Mouse (Mus musculus) left cerebral cortex, adult 2 months (tissue): ENCODE results near the gene Padi6. TPM values are rescaled to one million over a fixed set of nuclear protein-coding genes. Genes with fewer than 3 reads are reported as not detected.

Source experiments
- DNase-seq, 2 experiments: peaks; one replicate each; pipeline ENCODE4 v3.0.0; 2021 to 2022; ENCODE audit warnings: low spot score in 2 of 2, mixed read lengths in 1 of 2; ENCODE audit errors: extremely low spot score in 1 of 2
- H3K27ac ChIP-seq: fragments of 200-600 bp; 2 replicates; pipeline ENCODE4 v1.8.1; 2022
- H3K4me3 ChIP-seq: fragments of 200-600 bp; 2 replicates; pipeline ENCODE4 v1.8.1; 2022
- CTCF ChIP-seq: fragments of 200-600 bp; IDR thresholded peaks from 2 replicates; pipeline ENCODE4 v1.8.1; 2022; ENCODE audit warnings: antibody characterized with exemption, mild to moderate bottlenecking, moderate library complexity
- intact Hi-C: fragments of 180-260 bp; cut with DNase I; formaldehyde crosslinking; loops from one replicate; pipeline ENCODE4 v1.15.1; 2025
- total RNA-seq, 2 experiments: library from RNA; stranded (reverse); gene quantifications; 2 replicates each; pipeline ENCODE4 v1.2.3; 2021

The Padi6 gene
- total RNA-seq, 2 experiments from 2014 or later = not detected

DNA sequence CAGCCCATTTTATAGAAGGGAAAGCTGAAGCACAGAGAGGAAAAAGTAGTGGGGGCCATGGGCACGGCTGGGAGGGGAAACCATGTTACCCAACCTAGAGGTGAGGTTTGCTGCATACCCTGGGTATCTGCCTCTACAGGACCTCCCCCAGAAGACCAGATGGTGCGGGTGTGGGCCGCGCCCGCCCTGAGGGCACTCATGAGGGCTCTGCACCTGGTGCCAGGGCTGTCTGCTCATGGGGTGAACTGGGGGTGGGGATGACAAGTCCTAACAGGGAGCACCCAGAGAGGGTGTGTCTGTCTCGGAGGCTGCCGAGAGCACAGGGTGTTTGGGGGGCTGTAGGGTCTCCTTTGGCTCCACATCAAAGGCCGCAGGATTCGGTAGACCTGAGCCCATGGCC, 32.5 kb upstream of the Padi6 start:
- intact Hi-C loops = no loop called here
- no peak for TF ChIP-seq CTCF
- Histone ChIP-seq H3K4me3 (no peak overlapping the region), H3K27ac (no peak overlapping the region)
- DNase-seq = no peak

DNA sequence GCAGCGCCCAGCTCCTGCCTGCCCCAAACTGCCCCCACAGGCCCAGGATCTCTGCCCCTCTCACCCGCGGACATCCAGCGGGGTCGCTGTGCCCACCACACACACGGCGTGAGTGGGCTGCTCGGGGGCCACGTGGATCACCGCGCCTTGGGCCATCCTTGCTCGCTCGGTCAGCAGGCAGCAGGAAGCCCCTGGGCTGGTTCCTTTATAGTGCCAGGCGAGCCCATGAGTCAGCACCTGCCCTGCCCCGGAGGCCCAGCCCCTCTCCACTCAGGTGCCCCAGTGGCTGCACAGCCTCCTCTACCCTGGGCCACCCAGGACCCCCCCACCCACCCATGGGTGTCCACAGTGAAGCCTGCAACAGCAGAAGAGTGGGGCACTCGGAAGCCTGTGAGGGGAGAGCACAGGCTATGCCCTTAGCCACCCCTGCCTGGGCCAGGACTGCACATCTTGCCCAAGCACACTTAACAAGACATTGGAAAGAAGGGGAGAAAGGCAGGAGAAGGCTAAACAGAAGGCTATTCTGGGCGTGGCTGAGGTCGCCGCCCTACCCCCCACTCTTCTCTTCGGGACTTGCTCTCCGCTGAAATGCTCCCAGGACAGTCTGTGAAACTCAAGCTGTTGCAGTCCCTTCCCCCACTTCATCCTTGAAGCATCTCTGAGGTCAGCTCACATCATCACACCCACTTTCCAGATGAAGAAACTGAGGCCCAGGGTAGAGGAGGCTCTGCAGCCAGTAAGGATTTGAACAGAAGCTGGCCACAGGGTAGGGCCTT, 31.8 kb upstream of the Padi6 start, which contains the start of gene Padi4:
Gene Padi4, minus strand, starts transcription at position 212 of the 776 bp plus-strand sequence.
- intact Hi-C loops = no loop called here
- no peak for DNase-seq
- H3K27ac ChIP-seq = no peak within 1 kb of the TSS
- no peak within 1 kb of the TSS for H3K4me3 ChIP-seq
- TF ChIP-seq CTCF = no peak

DNA sequence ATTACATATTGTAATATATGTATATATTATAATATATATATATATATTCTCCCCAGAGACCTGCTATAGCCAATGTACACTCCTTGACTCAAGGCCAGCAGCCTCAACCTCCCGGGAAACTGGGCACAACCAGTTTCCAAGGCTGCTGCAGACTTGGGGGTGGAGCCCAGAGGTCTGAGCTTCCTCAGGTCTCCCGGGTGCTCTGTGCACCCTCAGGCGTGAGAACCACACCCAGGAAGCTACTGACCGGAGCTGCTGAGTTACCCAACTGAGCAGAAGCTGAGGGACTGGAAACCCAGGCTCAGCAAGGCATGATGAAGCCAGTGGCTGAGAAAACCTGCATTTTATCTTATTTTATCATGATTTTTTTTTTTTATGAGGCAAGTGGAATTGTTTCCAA, 28.6 kb upstream of the Padi6 start:
- H3K4me3 ChIP-seq = no peak overlapping the region
- no peak for DNase-seq
- H3K27ac ChIP-seq = no peak overlapping the region
- no peak for TF ChIP-seq CTCF
- intact Hi-C loops = no loop called here

DNA sequence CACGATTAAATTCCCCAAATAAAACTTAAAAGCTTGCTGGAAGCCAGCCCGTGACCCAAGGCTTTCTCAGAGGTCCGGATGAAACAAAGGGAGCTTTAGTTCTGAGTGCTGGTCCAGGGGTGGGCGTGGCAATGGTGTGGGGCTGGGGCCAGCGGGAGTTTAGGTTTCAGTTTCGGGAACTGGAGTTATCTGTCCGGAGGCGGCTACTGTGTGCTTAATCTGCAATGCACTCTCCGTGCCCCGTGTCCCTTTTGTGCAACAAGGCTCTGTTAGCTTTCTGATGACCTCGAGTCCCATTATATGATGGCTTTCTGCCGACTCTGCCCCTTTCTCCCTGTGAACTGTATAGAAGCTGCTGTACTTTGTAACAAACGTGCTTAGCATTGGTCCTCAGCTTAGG, 28.0 kb upstream of the Padi6 start:
- intact Hi-C loops = no loop called here
- no peak for DNase-seq
- peak overlapping the region; percentile 22; the same call in 1 of the 2 replicates for H3K4me3 ChIP-seq

DNA sequence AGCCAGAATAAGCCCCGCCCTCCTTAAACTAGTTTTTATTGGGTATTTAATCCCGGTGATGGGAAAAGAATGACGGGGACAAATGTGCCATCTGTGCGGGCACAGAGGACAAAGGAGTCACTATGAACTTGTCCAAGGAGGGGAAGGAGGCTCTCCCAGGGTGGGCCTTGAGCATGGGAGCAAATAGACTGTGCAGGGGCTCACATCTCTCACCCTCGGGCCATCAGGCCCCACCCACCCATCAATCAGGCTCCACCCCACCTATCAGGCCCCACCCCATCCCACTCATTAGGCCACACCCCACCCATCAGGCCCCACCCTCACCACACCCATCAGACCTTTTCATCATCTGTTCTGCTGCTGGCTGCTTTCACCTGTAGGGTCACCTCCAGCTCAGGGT, 26.5 kb upstream of the Padi6 start:
- DNase-seq = no peak
- intact Hi-C loops = loop anchor here (5.0 kb wide), 1 partner anchor 48 kb away; no protein-coding TSS in a partner anchor
- no peak for TF ChIP-seq CTCF
- no peak overlapping the region for H3K27ac ChIP-seq
- no peak overlapping the region for H3K4me3 ChIP-seq

More for the DNA sequence above, 28.0 kb upstream of the Padi6 start:
- no peak overlapping the region for H3K27ac ChIP-seq
- TF ChIP-seq CTCF = no peak

DNA sequence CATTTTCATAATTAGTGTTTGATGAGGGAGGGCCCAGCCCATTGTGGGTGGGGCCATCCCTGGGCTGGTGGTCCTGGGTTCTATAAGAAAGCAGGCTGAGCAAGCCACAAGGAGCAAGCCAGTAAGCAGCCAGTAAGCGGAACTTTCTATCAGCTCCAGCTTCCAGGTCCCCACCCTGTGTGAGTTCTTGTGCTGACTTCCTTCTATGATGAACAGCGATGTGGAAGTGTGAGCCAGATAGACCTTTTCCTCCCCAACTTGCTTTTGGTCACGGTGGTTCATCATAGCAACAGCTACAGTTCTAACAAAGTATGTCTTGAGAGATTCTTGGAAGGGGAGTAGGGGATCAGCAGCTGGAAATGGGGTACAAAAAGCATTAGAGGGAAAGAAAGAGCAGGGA, 23.5 kb upstream of the Padi6 start:
- Histone ChIP-seq H3K27ac (no peak overlapping the region), H3K4me3 (no peak overlapping the region)
- DNase-seq = no peak
- intact Hi-C loops = loop anchor here (5.0 kb wide), 1 partner anchor 51 kb away; no protein-coding TSS in a partner anchor
- TF ChIP-seq CTCF = no peak

DNA sequence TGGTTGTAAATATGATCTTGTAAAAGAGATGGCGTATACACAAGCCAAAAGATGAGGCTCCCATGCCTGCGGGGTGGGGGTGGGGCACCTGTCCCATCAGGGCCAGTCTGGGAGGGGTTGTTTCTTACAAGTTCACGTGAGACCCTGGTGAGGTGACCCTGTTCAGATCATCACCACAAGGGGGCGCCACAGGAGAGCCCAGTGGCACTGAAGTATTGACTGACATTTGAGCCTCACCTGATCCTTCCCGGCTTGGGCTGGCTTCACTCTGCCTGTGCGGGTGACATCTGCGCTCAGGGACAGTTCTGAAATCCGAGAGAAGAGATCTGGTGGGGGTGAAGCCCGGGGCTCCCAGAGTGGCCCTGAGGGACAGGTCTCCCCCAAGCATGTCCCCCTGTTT, 20.7 kb upstream of the Padi6 start:
- no peak for DNase-seq

DNA sequence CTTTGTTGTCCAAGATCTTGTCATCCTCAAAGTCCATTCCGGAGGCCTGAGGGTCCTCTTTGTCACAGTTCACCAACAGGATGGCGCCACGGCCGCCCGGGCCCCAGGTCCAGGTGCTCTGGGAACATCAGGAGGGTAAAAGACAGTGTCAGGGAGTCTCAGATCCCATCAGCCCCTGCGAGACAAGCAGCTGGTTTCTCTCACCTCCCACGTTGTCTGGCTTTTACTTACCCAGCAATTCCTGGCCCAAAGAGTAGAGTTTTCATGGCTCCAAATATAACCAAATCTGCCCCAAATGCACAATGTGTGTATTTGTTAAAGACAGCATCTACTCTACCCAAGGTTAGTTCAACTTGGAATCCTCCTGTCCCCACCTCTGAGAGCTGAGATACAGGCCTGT, 19.2 kb upstream of the Padi6 start:
- no peak for TF ChIP-seq CTCF
- Histone ChIP-seq H3K27ac (no peak overlapping the region), H3K4me3 (no peak overlapping the region)
- no peak for DNase-seq
- intact Hi-C loops = no loop called here

More for the DNA sequence above, 20.7 kb upstream of the Padi6 start:
- peak; percentile 62 for TF ChIP-seq CTCF
- H3K4me3 ChIP-seq = no peak overlapping the region
- H3K27ac ChIP-seq = no peak overlapping the region
- intact Hi-C loops = no loop called here

DNA sequence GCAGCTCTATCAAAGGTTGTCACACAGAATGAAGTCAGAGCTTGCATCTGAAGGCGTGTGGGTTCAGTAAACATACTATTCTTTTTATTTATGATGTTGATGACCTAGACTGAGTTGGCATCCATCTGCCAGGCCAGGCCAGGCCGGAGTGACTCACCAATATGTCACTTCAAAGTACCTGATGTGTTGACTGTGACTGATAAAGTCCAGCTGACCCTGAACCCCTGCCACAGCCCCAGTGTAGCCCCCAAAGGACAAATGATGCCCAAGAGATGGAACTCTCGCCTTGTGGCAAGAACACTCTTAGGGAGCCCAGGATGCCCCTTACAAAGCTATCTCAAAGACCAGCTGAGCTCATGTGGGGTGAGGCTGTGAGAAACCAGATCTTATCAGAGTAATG, 13.4 kb upstream of the Padi6 start:
- Histone ChIP-seq H3K4me3 (no peak overlapping the region), H3K27ac (no peak overlapping the region)
- no peak for DNase-seq
- TF ChIP-seq CTCF = no peak
- intact Hi-C loops = no loop called here

DNA sequence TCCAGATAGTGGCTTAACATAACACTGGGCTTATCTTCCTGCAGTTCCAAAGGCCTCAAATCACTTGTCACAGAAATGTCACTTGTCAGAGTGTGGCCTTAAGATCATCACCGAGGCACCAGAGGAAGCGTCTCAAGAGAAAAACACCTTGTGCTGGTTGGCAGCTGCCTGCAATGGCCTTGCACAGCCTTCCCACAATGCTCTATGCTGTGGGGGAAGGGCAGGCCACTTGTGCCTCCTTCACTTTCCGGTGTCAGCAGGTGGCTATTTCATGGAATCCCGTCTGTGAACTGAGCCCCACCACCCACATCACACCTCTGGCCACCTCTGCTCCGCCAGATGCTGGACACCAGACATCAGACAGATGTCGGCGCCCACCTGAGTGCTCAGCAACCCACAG, 10.9 kb upstream of the Padi6 start:
- DNase-seq = no peak
- TF ChIP-seq CTCF = no peak
- no peak overlapping the region for H3K4me3 ChIP-seq
- no peak overlapping the region for H3K27ac ChIP-seq
- intact Hi-C loops = no loop called here

DNA sequence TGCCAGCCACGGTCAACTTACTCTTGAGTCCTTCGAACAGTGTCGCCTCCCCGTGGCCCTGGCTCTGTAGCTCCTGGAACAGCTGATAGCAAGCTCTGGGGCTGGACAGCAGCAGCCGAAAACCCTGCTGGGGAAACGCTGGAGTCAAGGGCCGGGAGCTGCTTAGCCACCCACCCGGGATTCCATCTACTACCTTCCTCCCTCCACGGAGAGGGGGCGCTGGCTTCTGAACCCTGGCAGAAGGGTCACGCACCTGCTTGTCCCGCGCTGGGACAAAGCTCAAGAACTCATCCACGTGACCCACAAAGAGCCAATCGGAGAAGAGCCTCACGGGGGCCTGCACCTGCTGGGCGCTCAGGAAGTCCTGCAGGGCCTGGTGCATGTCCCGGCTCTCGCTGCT, 7.9 kb upstream of the Padi6 start:
- Histone ChIP-seq H3K4me3 (no peak overlapping the region), H3K27ac (no peak overlapping the region)
- DNase-seq = no peak
- TF ChIP-seq CTCF = no peak
- intact Hi-C loops = no loop called here

DNA sequence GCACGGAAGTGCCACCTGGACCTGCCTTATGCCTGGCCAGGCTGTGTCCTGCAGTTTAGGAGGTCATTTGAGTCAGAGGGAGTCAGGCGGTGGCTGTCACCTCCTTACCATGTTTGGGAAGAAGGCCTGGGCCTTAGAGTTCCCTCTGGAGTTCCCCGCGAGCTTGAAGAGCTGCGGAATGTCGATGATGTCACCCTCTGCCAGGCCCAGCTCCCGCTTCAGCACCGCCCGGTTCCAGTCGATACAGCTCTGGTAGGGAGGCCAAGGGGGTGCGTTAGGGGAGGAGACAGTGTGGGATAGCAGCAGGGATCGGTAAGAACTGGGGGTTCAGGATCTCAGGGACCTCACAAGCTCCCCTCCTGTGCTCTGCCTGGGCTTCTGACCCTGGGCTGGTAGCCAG, 5.5 kb upstream of the Padi6 start:
- intact Hi-C loops = no loop called here

DNA sequence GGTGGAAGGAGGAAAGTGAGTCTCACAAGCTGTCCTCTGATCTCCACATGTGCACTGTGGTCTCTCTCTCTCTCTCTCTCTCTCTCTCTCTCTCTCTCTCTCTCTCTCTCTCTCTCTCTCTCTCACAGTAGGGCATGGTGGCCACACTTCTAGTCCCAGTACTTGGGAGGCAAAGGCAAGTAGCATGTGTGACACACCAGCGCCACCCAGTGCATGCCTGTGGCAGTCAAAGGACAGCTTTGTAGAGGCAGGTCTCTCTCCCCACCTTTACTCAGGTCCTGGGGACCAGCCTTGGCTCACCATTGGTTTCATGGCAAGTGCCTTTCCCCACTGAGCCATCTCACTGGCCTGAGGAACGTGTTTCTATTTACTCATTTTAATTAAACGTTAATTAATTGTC, 2.2 kb upstream of the Padi6 start:
- Histone ChIP-seq H3K4me3 (no peak overlapping the region), H3K27ac (no peak overlapping the region)
- peak; percentile 65 for TF ChIP-seq CTCF
- intact Hi-C loops = loop anchor here (1.0 kb wide), 1 partner anchor 65 kb away; no protein-coding TSS in a partner anchor
- peak; percentile 38 to 62 for DNase-seq

More for the DNA sequence above, 5.5 kb upstream of the Padi6 start:
- TF ChIP-seq CTCF = no peak
- no peak overlapping the region for H3K27ac ChIP-seq
- H3K4me3 ChIP-seq = no peak overlapping the region
- no peak for DNase-seq
